36 mouse cellular contexts compared by ENCODE assay signal in genomic region chr2:26984640-26985039, GRCm38 (mm10). TPM values are rescaled to one million over a fixed set of nuclear protein-coding genes. Genes with fewer than 3 reads are reported as not detected.
"Had no signal": no experiment of that assay in that cellular context is flagged by ENCODE, and none has a peak within 500 bp of the region (broad histone marks: within the 10 kb centered on the region; RNA-seq: fewer than 3 reads in every experiment).

No protein-coding gene starts in this region.

- H3K9ac ChIP-seq: embryonic facial prominence, embryonic 12.5 days; embryonic facial prominence, embryonic 13.5 days; embryonic facial prominence, embryonic 15.5 days; forebrain, embryonic 13.5 days; forebrain, embryonic 15.5 days; forebrain, postnatal 0 days had no signal

- H3K4me3 ChIP-seq: embryonic facial prominence, embryonic 10.5 days; embryonic facial prominence, embryonic 12.5 days; embryonic facial prominence, embryonic 13.5 days; embryonic facial prominence, embryonic 15.5 days; erythroblast, embryonic 14.5 days; forebrain, embryonic 10.5 days; forebrain, embryonic 13.5 days; forebrain, embryonic 15.5 days; gastrocnemius, adult 2 months had no signal

- ATAC-seq: forebrain, embryonic 13.5 days; forebrain, embryonic 14.5 days; forebrain, embryonic 15.5 days; forebrain, embryonic 16.5 days; forebrain, postnatal 0 days had no signal

- DNase-seq: cerebellum, adult 18-20 months; cerebellum, adult 2 months; cerebellum, adult 8-10 months; cerebellum, adult 9-10 months; cerebellum, adult 9-11 months; cerebellum, postnatal 10 days; cerebellum, postnatal 14 days; cerebellum, postnatal 25 days; cerebellum, postnatal 36 days; embryo, embryonic 11 days; forebrain, postnatal 0 days; gastrocnemius, adult 2 months; gastrocnemius, postnatal 10 days; gastrocnemius, postnatal 14 days; gastrocnemius, postnatal 25 days; gastrocnemius, postnatal 36 days; heart, adult 11 months; heart, adult 18-20 months had no signal

- H3K9me3 ChIP-seq: embryonic facial prominence, embryonic 10.5 days; embryonic facial prominence, embryonic 12.5 days; embryonic facial prominence, embryonic 13.5 days; embryonic facial prominence, embryonic 15.5 days; forebrain, embryonic 10.5 days; forebrain, embryonic 13.5 days; forebrain, embryonic 15.5 days had no signal

- H3K27ac ChIP-seq: embryonic facial prominence, embryonic 10.5 days; embryonic facial prominence, embryonic 12.5 days; embryonic facial prominence, embryonic 13.5 days; embryonic facial prominence, embryonic 15.5 days; forebrain, embryonic 10.5 days; forebrain, embryonic 13.5 days; forebrain, embryonic 15.5 days; gastrocnemius, adult 2 months had no signal

- H3K27me3 ChIP-seq: embryonic facial prominence, embryonic 12.5 days; embryonic facial prominence, embryonic 15.5 days; forebrain, embryonic 13.5 days; forebrain, embryonic 15.5 days had no signal

- H3K4me1 ChIP-seq: embryonic facial prominence, embryonic 10.5 days; embryonic facial prominence, embryonic 12.5 days; forebrain, embryonic 10.5 days; forebrain, embryonic 13.5 days; forebrain, embryonic 15.5 days had no signal

- H3K36me3 ChIP-seq: embryonic facial prominence, embryonic 10.5 days; embryonic facial prominence, embryonic 12.5 days; embryonic facial prominence, embryonic 13.5 days; embryonic facial prominence, embryonic 15.5 days; forebrain, embryonic 10.5 days; forebrain, embryonic 15.5 days had no signal

- H3K4me2 ChIP-seq: embryonic facial prominence, embryonic 12.5 days; embryonic facial prominence, embryonic 13.5 days; embryonic facial prominence, embryonic 15.5 days; forebrain, embryonic 13.5 days; forebrain, embryonic 15.5 days had no signal

RNA-seq across cellular contexts. Expression of gene Adamts13, which starts 11.4 kb away (rescaled TPM):
- total RNA-seq: common myeloid progenitor, adult 5-6 weeks; forebrain, postnatal 0 days; gastrocnemius, adult 18-20 months; gastrocnemius, adult 2 months; gastrocnemius, adult 8-10 months; gastrocnemius, postnatal 10 days; gastrocnemius, postnatal 14 days; gastrocnemius, postnatal 25 days; gastrocnemius, postnatal 36 days; granulocyte monocyte progenitor cell, adult 5-6 weeks; heart, adult 18-20 months had no signal
- polyA plus RNA-seq: cerebellum, adult 2 months; embryonic facial prominence, embryonic 10.5 days; embryonic facial prominence, embryonic 11.5 days; embryonic facial prominence, embryonic 12.5 days; embryonic facial prominence, embryonic 13.5 days; embryonic facial prominence, embryonic 14.5 days; erythroblast, embryonic 14.5 days; forebrain, embryonic 10.5 days; forebrain, embryonic 11.5 days; forebrain, embryonic 13.5 days had no signal

RNA-seq across cellular contexts. Expression of gene Slc2a6, which starts 43.2 kb away (rescaled TPM):
- total RNA-seq: gastrocnemius, adult 2 months; gastrocnemius, postnatal 36 days had no signal

RNA-seq across cellular contexts. Expression of gene Stkld1, which starts 50.8 kb away (rescaled TPM):
- total RNA-seq: forebrain, postnatal 0 days; gastrocnemius, adult 2 months; gastrocnemius, adult 8-10 months; gastrocnemius, postnatal 10 days; gastrocnemius, postnatal 14 days; gastrocnemius, postnatal 25 days; gastrocnemius, postnatal 36 days; gastrocnemius, postnatal 4 days; heart, adult 18-20 months had no signal
- polyA plus RNA-seq: embryonic facial prominence, embryonic 11.5 days; embryonic facial prominence, embryonic 12.5 days; forebrain, embryonic 13.5 days; forebrain, embryonic 16.5 days had no signal
